Mouse (Mus musculus) ovary, adult 10 weeks (tissue): ENCODE measurements around the gene Gm3411. TPM values are rescaled to one million over a fixed set of nuclear protein-coding genes. Genes with fewer than 3 reads are reported as not detected.

Source experiments
- polyA plus RNA-seq: library from polyadenylated mRNA; stranded (reverse); fragments of 350-450 nt; fragmentation: Illumina TruSeq; extraction: RNeasy Lipid Tissue Mini Kit (QIAGEN cat#74804); gene quantifications from one replicate; pipeline ENCODE4 v1.2.3, GENCODE M21; 2014

Gm3411 gene
- polyA plus RNA-seq = not detected

GRCm38 (mm10) chr14:6286931-6287715 lies at the start of gene Gm3411:
Gene Gm3411, minus strand, starts transcription at chr14:6287250.

GRCm38 (mm10) chr14:6304743-6305142 lies 17.7 kb upstream of the Gm3411 start, which contains the start of gene Gm21103:
Gene Gm21103, minus strand, starts transcription at chr14:6304843.

GRCm38 (mm10) chr14:6219192-6219591 lies 67.9 kb downstream of the Gm3411 start, which contains the start of gene Gm21560:
Gene Gm21560, minus strand, starts transcription at chr14:6219292.

Other genes with a start within 250 kb of the Gm3411 start
- gene Gm6337, start 229.0 kb downstream of the Gm3411 start, polyA plus RNA-seq = not detected
- not detected for gene Gm8206, start 193.3 kb downstream of the Gm3411 start, polyA plus RNA-seq
- 0.83 TPM for gene Gm3468, start 178.6 kb downstream of the Gm3411 start, polyA plus RNA-seq
- not detected for gene Gm3476, start 161.4 kb downstream of the Gm3411 start, polyA plus RNA-seq
- not detected for gene Gm21560, start 68.0 kb downstream of the Gm3411 start, polyA plus RNA-seq
- gene Gm21103, start 17.6 kb upstream of the Gm3411 start, polyA plus RNA-seq = not detected
- not detected for gene Gm3618, start 56.4 kb upstream of the Gm3411 start, polyA plus RNA-seq
- gene Gm16440, start 103.1 kb upstream of the Gm3411 start, polyA plus RNA-seq = not detected
- gene Gm3591, start 125.2 kb upstream of the Gm3411 start, polyA plus RNA-seq = 0.31 TPM
- gene Gm3594, start 157.4 kb upstream of the Gm3411 start, polyA plus RNA-seq = not detected